Mouse (Mus musculus) midbrain, postnatal 0 days (tissue): ENCODE data around the gene Dnajc21. TPM values are rescaled to one million over a fixed set of nuclear protein-coding genes. Genes with fewer than 3 reads are reported as not detected.

Experiments
- ATAC-seq: fragments of 200-750 bp; cut with Nextera tagmentation; 2 replicates; pipeline ENCODE4 v1.8.0; 2017; ENCODE audit warnings: moderate number of reproducible peaks, mild to moderate bottlenecking, moderate TSS enrichment, moderate library complexity; ENCODE audit not compliant: low FRiP score
- DNase-seq: peaks from one replicate; pipeline ENCODE4 v3.0.0-alpha.2; 2015; ENCODE audit warnings: low spot score
- H3K27ac ChIP-seq: fragments of 300-500 bp; sonication (generic); 2 replicates; pipeline ENCODE4 v1.5.1; 2014; ENCODE audit warnings: low read depth, mild to moderate bottlenecking, low read length, mixed read lengths
- H3K27me3 ChIP-seq: fragments of 300-500 bp; sonication (generic); 2 replicates; pipeline ENCODE4 v1.6.1; 2014; ENCODE audit warnings: low read length, control low read depth, mixed read lengths; ENCODE audit not compliant: insufficient read depth
- H3K36me3 ChIP-seq: fragments of 300-500 bp; sonication (generic); 2 replicates; pipeline ENCODE4 v1.6.1; 2014; ENCODE audit warnings: low read length, control low read depth, mixed read lengths; ENCODE audit not compliant: insufficient read depth
- H3K4me1 ChIP-seq: fragments of 300-500 bp; sonication (generic); 2 replicates; pipeline ENCODE4 v1.6.1; 2014; ENCODE audit warnings: mild to moderate bottlenecking, control low read depth, antibody characterized with exemption, low read length, mixed read lengths; ENCODE audit not compliant: insufficient read depth
- H3K4me2 ChIP-seq: fragments of 300-500 bp; sonication (generic); 2 replicates; pipeline ENCODE4 v1.6.1; 2014; ENCODE audit warnings: low read depth, mild to moderate bottlenecking, low read length, mixed read lengths; ENCODE audit not compliant: poor library complexity, severe bottlenecking
- H3K4me3 ChIP-seq: fragments of 300-500 bp; sonication (generic); 2 replicates; pipeline ENCODE4 v1.5.1; 2014; ENCODE audit warnings: low read depth, mild to moderate bottlenecking, low read length, moderate library complexity
- H3K9ac ChIP-seq: fragments of 300-500 bp; sonication (generic); replicated peaks from 2 replicates; pipeline ENCODE4 v1.6.1; 2014; ENCODE audit warnings: mild to moderate bottlenecking, low read length, moderate library complexity, mixed read lengths; ENCODE audit not compliant: poor library complexity, severe bottlenecking
- H3K9me3 ChIP-seq: fragments of 300-500 bp; sonication (generic); 2 replicates; pipeline ENCODE4 v1.6.1; 2016; ENCODE audit warnings: low read length, control low read depth
- CTCF ChIP-seq: IDR thresholded peaks from 2 replicates; pipeline ENCODE4 v1.5.1; 2016; ENCODE audit warnings: antibody characterized with exemption, mild to moderate bottlenecking
- WGBS: fragments of 180-500 bp; shearing (Covaris S2); extraction: QIAGEN DNeasy Blood & Tissue Kit; methylation state at CpG from one replicate; pipeline ENCODE4 v1.1.7; 2014; 5-methylcytosine and 5-hydroxymethylcytosine counted together
- polyA plus RNA-seq: library from polyadenylated mRNA; unstranded; fragments of >200 nt; fragmentation: Nextera tagmentation; extraction: Ambion mirVana; gene quantifications from 2 replicates; pipeline ENCODE4 v1.2.1, GENCODE M21; 2015
- total RNA-seq: library from RNA; depleted of rRNA; stranded (reverse); fragments of >200 nt; gene quantifications from 2 replicates; pipeline ENCODE4 v1.2.3, GENCODE M21; 2014

Dnajc21 gene
- total and polyA plus RNA-seq, 2 experiments from 2014 or later = 3.9 to 15.5 TPM

- Histone ChIP-seq H3K36me3 (peaks cover 17% of the 10 kb centered on the region; the same call in 1 of the 2 replicates), H3K27ac (no peak overlapping the region), H3K4me2 (no peak overlapping the region), H3K4me1 (peaks cover 6% of the 10 kb centered on the region; the same call in 1 of the 2 replicates), H3K4me3 (no peak overlapping the region), H3K27me3 (no peaks in the 10 kb centered on the region), H3K9ac (no peak overlapping the region), H3K9me3 (no peaks in the 10 kb centered on the region)
- 87% methylated on average over 5 of the region's 5 CpGs for WGBS
- TF ChIP-seq CTCF = no peak
- ATAC-seq = no peak
- DNase-seq = no peak
Observed at GRCm38 (mm10) chr15:10463555-10463954, 6.8 kb downstream of the Dnajc21 start.

DNA sequence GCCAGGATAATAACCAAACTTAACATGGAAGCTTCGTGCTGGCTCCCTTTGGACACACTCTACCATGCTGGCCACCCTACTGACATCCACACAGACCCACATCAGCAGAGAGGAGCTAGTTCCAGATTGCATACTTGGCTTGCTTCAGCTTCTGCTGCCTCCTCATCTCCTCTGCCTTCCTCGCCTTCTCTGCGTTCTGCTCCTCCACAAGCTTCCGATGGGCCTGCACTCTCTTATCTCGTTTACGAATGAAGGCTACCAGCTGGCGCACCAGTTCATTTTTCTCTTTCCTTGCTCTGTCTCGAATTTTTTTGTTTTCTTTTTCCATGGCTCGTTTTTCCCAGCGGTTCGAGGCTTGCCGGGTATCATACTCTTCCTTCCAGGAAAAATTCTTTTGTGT lies 9.3 kb downstream of the Dnajc21 start:
- H3K4me3 ChIP-seq = no peak overlapping the region
- no peaks in the 10 kb centered on the region for H3K27me3 ChIP-seq
- no peak for TF ChIP-seq CTCF
- no peak overlapping the region for H3K27ac ChIP-seq
- H3K9ac ChIP-seq = no peak overlapping the region
- H3K9me3 ChIP-seq = no peaks in the 10 kb centered on the region
- no peaks in the 10 kb centered on the region for H3K4me1 ChIP-seq
- H3K36me3 ChIP-seq = peaks cover 17% of the 10 kb centered on the region; the same call in 1 of the 2 replicates
- no peak for ATAC-seq
- 96% methylated on average over 12 of the region's 12 CpGs for WGBS
- no peak overlapping the region for H3K4me2 ChIP-seq
- DNase-seq = no peak

DNA sequence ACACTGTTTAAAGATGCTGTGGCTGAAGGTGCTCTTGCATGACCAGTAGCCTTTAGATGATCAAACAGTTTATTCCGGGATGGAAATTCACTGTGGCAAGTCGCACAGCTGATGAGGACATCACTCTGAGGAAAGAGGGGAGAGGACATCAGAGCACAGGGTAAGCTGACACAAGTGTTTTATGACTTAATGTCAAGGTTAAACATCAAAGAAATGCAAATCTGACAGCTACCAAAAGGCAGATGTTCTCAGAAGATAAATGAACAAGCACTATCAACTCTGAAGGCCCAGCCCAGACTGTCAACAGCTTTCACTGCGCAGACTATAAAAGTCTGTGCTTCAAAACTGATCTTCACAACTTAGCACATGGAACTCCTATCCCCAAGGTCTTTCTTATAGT lies 23.2 kb downstream of the Dnajc21 start:
- Histone ChIP-seq H3K4me2 (no peak overlapping the region), H3K4me3 (no peak overlapping the region), H3K4me1 (no peaks in the 10 kb centered on the region), H3K36me3 (peaks cover 28% of the 10 kb centered on the region), H3K9ac (no peak overlapping the region), H3K9me3 (no peaks in the 10 kb centered on the region), H3K27ac (no peak overlapping the region), H3K27me3 (no peaks in the 10 kb centered on the region)
- 71% methylated on average over 3 of the region's 3 CpGs for WGBS
- ATAC-seq (no peak), DNase-seq (no peak)
- no peak for TF ChIP-seq CTCF

GRCm38 (mm10) chr15:10442275-10442674 lies 28.0 kb downstream of the Dnajc21 start:
- no peaks in the 10 kb centered on the region for H3K27me3 ChIP-seq
- H3K9ac ChIP-seq = no peak overlapping the region
- WGBS = 33% methylated on average over 1 of the region's 1 CpGs
- TF ChIP-seq CTCF = no peak
- H3K9me3 ChIP-seq = no peaks in the 10 kb centered on the region
- H3K4me1 ChIP-seq = no peaks in the 10 kb centered on the region
- H3K27ac ChIP-seq = no peak overlapping the region
- no peak for ATAC-seq
- H3K4me2 ChIP-seq = no peak overlapping the region
- no peak overlapping the region for H3K4me3 ChIP-seq
- no peak for DNase-seq
- 0 out of 2 replicates have a peak, but pooled peaks cover 16% of the 10 kb centered on the region for H3K36me3 ChIP-seq

DNA sequence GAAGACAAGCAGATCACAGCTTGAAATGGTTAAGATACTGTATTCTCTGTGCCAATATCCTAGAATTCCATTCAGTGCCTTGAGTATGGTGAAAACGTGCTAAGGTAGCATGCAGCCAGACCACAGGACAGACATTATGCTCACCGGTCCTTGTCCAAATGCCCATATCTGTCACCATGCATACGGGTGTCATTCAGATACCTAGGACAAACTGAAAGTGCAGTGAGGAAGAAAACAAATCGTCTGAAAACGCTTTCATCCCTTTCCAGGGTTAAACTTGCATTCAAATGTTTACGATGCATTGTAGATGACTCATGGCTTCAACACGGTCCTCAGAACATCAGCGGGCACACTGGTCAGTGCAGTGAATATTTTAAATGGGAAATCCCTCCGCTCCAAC lies 28.8 kb downstream of the Dnajc21 start:
- ATAC-seq (no peak), DNase-seq (no peak)
- Histone ChIP-seq H3K27me3 (no peaks in the 10 kb centered on the region), H3K36me3 (0 out of 2 replicates have a peak, but pooled peaks cover 16% of the 10 kb centered on the region), H3K4me1 (no peaks in the 10 kb centered on the region), H3K9ac (no peak overlapping the region), H3K9me3 (no peaks in the 10 kb centered on the region), H3K4me2 (no peak overlapping the region), H3K27ac (no peak overlapping the region), H3K4me3 (no peak overlapping the region)
- TF ChIP-seq CTCF = no peak
- 91% methylated on average over 9 of the region's 9 CpGs for WGBS

DNA sequence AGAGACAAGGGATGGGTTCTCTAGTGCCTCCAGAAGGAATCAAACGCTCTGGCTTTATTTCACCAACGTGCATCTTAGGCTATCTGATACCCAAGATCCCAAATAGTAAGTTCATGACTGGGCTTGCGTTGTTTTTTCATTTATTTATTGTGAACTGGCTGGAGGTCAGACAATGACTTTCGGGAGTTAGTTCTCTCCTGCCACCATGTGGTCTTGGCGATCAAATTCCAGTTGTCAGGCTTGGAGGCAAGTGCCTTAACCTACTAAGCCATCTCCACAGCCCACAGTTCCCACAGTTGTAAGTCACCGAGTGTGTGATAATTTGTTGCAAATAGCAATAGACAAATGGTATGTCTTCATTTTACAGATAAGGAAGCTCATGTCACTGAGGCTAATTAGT lies 30.4 kb downstream of the Dnajc21 start:
- H3K36me3 ChIP-seq = 0 out of 2 replicates have a peak, but pooled peaks cover 15% of the 10 kb centered on the region
- no peak overlapping the region for H3K27ac ChIP-seq
- no peak overlapping the region for H3K9ac ChIP-seq
- 75% methylated on average over 6 of the region's 6 CpGs for WGBS
- H3K27me3 ChIP-seq = no peaks in the 10 kb centered on the region
- TF ChIP-seq CTCF = peak; percentile 62
- no peaks in the 10 kb centered on the region for H3K4me1 ChIP-seq
- H3K4me3 ChIP-seq = no peak overlapping the region
- no peaks in the 10 kb centered on the region for H3K9me3 ChIP-seq
- ATAC-seq = no peak
- no peak overlapping the region for H3K4me2 ChIP-seq
- peak; percentile 26 for DNase-seq
